Mouse (Mus musculus): ENCODE data around the gene Ttc26.

GRCm38 (mm10) chr6:38339078-38339477 is 42.2 kb upstream of the Ttc26 start:
- TF ChIP-seq GATA1 (IDR thresholded peaks at IDR 0.05; ENCODE audit: borderline replicate concordance, low read length) (no peak), FLI1 (IDR thresholded peaks at IDR 0.05; ENCODE audit: low read length) (no peak)

Measured in megakaryocyte, embryonic 14.5 days (primary cell).